Comparison of ENCODE assay signal across 7 mouse cellular contexts in genomic region chr13:43479767-43480571, GRCm38 (mm10). TPM values are rescaled to one million over a fixed set of nuclear protein-coding genes. Genes with fewer than 3 reads are reported as not detected.
DNase-seq lines count a peak whose midpoint lies in the region; ATAC-seq and TF ChIP-seq lines count a peak whose summit lies in the region.

No protein-coding gene starts in this region.

- no peak for TF ChIP-seq CTCF in brain, embryonic 14.5 days (IDR thresholded peaks at IDR 0.05; ENCODE audit: borderline replicate concordance, extremely low read depth, insufficient read depth, insufficient read length)

- peak overlapping the region; percentile 99 for H3K27ac ChIP-seq in forebrain, embryonic 11.5 days (ENCODE audit: low read depth, low read length)
- H3K27ac ChIP-seq in hindbrain, embryonic 11.5 days (ENCODE audit: low read depth, low read length) = peak overlapping the region; percentile 99
- H3K27ac ChIP-seq in limb, embryonic 15.5 days = peak overlapping the region; percentile 98
- H3K27ac ChIP-seq in midbrain, embryonic 16.5 days (ENCODE audit: low read length) = peak overlapping the region; percentile 98
- peak overlapping the region; percentile 99 for H3K27ac ChIP-seq in stomach, embryonic 16.5 days (ENCODE audit: low read length)

- H3K4me2 ChIP-seq in forebrain, embryonic 11.5 days (ENCODE audit: low read depth, low read length, severe bottlenecking) = peak overlapping the region; percentile 48
- peak overlapping the region; percentile 43 for H3K4me2 ChIP-seq in hindbrain, embryonic 11.5 days (replicated peaks; ENCODE audit: low read depth, low read length)
- H3K4me2 ChIP-seq in limb, embryonic 15.5 days = peak overlapping the region; percentile 69
- peak overlapping the region; percentile 68 for H3K4me2 ChIP-seq in midbrain, embryonic 16.5 days (ENCODE audit: low read length)
- H3K4me2 ChIP-seq in stomach, embryonic 16.5 days (ENCODE audit: low read depth, low read length) = peak overlapping the region; percentile 90

- no peaks in the 10 kb centered on the region for H3K36me3 ChIP-seq in forebrain, embryonic 11.5 days (ENCODE audit: control insufficient read depth, insufficient read depth, low read length)
- no peaks in the 10 kb centered on the region for H3K36me3 ChIP-seq in hindbrain, embryonic 11.5 days (ENCODE audit: control insufficient read depth, insufficient read depth, low read length)
- H3K36me3 ChIP-seq in limb, embryonic 15.5 days = no peaks in the 10 kb centered on the region
- H3K36me3 ChIP-seq in midbrain, embryonic 16.5 days (ENCODE audit: control insufficient read depth, insufficient read depth, low read length) = no peaks in the 10 kb centered on the region
- H3K36me3 ChIP-seq in stomach, embryonic 16.5 days (ENCODE audit: control insufficient read depth, insufficient read depth, low read length) = no peaks in the 10 kb centered on the region

- peak overlapping the region; percentile 98 for H3K9ac ChIP-seq in forebrain, embryonic 11.5 days (ENCODE audit: low read length)
- peak overlapping the region; percentile 99 for H3K9ac ChIP-seq in hindbrain, embryonic 11.5 days (ENCODE audit: low read depth, low read length)
- H3K9ac ChIP-seq in limb, embryonic 15.5 days = peak overlapping the region; percentile 96
- H3K9ac ChIP-seq in midbrain, embryonic 16.5 days (ENCODE audit: low read depth, low read length) = peak overlapping the region; percentile 100
- H3K9ac ChIP-seq in stomach, embryonic 16.5 days (ENCODE audit: low read length) = peak overlapping the region; percentile 100

- H3K27me3 ChIP-seq in forebrain, embryonic 11.5 days (ENCODE audit: control insufficient read depth, insufficient read depth, low read length) = no peaks in the 10 kb centered on the region
- no peaks in the 10 kb centered on the region for H3K27me3 ChIP-seq in hindbrain, embryonic 11.5 days (ENCODE audit: control insufficient read depth, insufficient read depth, low read length)
- H3K27me3 ChIP-seq in limb, embryonic 15.5 days = no peaks in the 10 kb centered on the region
- H3K27me3 ChIP-seq in midbrain, embryonic 16.5 days (ENCODE audit: control insufficient read depth, insufficient read depth, low read depth, low read length) = no peaks in the 10 kb centered on the region
- no peaks in the 10 kb centered on the region for H3K27me3 ChIP-seq in stomach, embryonic 16.5 days (ENCODE audit: control insufficient read depth, insufficient read depth, low read length)

- WGBS in forebrain, embryonic 11.5 days = under 1% methylated on average over 36 of the region's 36 CpGs
- 0% methylated on average over 36 of the region's 36 CpGs for WGBS in hindbrain, embryonic 11.5 days
- under 1% methylated on average over 36 of the region's 36 CpGs for WGBS in limb, embryonic 15.5 days
- 0% methylated on average over 36 of the region's 36 CpGs for WGBS in midbrain, embryonic 16.5 days
- under 1% methylated on average over 36 of the region's 36 CpGs for WGBS in stomach, embryonic 16.5 days

- 0 out of 2 replicates have a peak, but pooled peaks have one; percentile 9 for TF ChIP-seq POLR2A in brain, embryonic 14.5 days (IDR thresholded peaks at IDR 0.05; ENCODE audit: borderline replicate concordance, extremely low read depth, insufficient read depth, insufficient read length, poor library complexity, severe bottlenecking)

- DNase-seq in NIH3T3 (ENCODE audit: low read depth) = peak; percentile 22
- peak; percentile 65 for DNase-seq in brain, embryonic 14.5 days (ENCODE audit: low read depth)
- DNase-seq in forebrain, embryonic 11.5 days (ENCODE audit: low spot score) = peak; percentile 79
- peak; percentile 72 for DNase-seq in hindbrain, embryonic 11.5 days (ENCODE audit: low spot score)

- peaks cover 7% of the 10 kb centered on the region; the same call in 1 of the 2 replicates for H3K4me1 ChIP-seq in forebrain, embryonic 11.5 days (replicated peaks; ENCODE audit: control insufficient read depth, insufficient read depth, low read length)
- H3K4me1 ChIP-seq in hindbrain, embryonic 11.5 days (replicated peaks; ENCODE audit: control insufficient read depth, insufficient read depth, low read length) = no peaks in the 10 kb centered on the region
- H3K4me1 ChIP-seq in limb, embryonic 15.5 days = peaks cover 13% of the 10 kb centered on the region
- peaks cover 26% of the 10 kb centered on the region for H3K4me1 ChIP-seq in midbrain, embryonic 16.5 days (ENCODE audit: control insufficient read depth, insufficient read depth, low read length)
- peaks cover 12% of the 10 kb centered on the region for H3K4me1 ChIP-seq in stomach, embryonic 16.5 days (ENCODE audit: control insufficient read depth, insufficient read depth, low read length)

- 0 out of 2 replicates have a peak, but pooled peaks have one; percentile 36 for ATAC-seq in forebrain, embryonic 11.5 days (replicated peaks; ENCODE audit: low FRiP score)
- ATAC-seq in hindbrain, embryonic 11.5 days (ENCODE audit: low FRiP score) = no peak
- no peak for ATAC-seq in limb, embryonic 15.5 days (ENCODE audit: insufficient number of reproducible peaks, low FRiP score, low TSS enrichment, low read depth)
- no peak for ATAC-seq in midbrain, embryonic 16.5 days
- 0 out of 2 replicates have a peak, but pooled peaks have one; percentile 4 for ATAC-seq in stomach, embryonic 16.5 days (ENCODE audit: insufficient read depth, low FRiP score)

- no peaks in the 10 kb centered on the region for H3K9me3 ChIP-seq in forebrain, embryonic 11.5 days (ENCODE audit: control insufficient read depth, low read length)
- H3K9me3 ChIP-seq in hindbrain, embryonic 11.5 days (ENCODE audit: control insufficient read depth, low read length) = no peaks in the 10 kb centered on the region
- H3K9me3 ChIP-seq in limb, embryonic 15.5 days = no peaks in the 10 kb centered on the region
- H3K9me3 ChIP-seq in midbrain, embryonic 16.5 days (replicated peaks; ENCODE audit: control insufficient read depth, low read length, poor library complexity, severe bottlenecking) = no peaks in the 10 kb centered on the region
- H3K9me3 ChIP-seq in stomach, embryonic 16.5 days (replicated peaks; ENCODE audit: control insufficient read depth, low read length) = no peaks in the 10 kb centered on the region

- H3K4me3 ChIP-seq in forebrain, embryonic 11.5 days (ENCODE audit: low read depth, low read length) = peak overlapping the region; percentile 98
- peak overlapping the region; percentile 92 for H3K4me3 ChIP-seq in hindbrain, embryonic 11.5 days (ENCODE audit: low read depth, low read length)
- H3K4me3 ChIP-seq in limb, embryonic 15.5 days = peak overlapping the region; percentile 77
- H3K4me3 ChIP-seq in midbrain, embryonic 16.5 days (ENCODE audit: low read depth, low read length) = peak overlapping the region; percentile 99
- peak overlapping the region; percentile 94 for H3K4me3 ChIP-seq in stomach, embryonic 16.5 days (replicated peaks; ENCODE audit: low read length)

RNA-seq across cellular contexts. Expression of gene Ranbp9, which starts 1.1 kb away (rescaled TPM):
- 42.6 and 49.5 TPM in 2 replicates for polyA plus RNA-seq in brain, embryonic 14.5 days (2012; rRNA removed)
- polyA plus RNA-seq in forebrain, embryonic 11.5 days (2014; fragmentation: Nextera tagmentation; extraction: Ambion mirVana) = 12.5 and 15.3 TPM in 2 replicates
- 13.5 and 22.9 TPM in 2 replicates for polyA plus RNA-seq in hindbrain, embryonic 11.5 days (2014; fragmentation: Nextera tagmentation; extraction: Ambion mirVana)
- 8.1 and 8.8 TPM in 2 replicates for polyA plus RNA-seq in limb, embryonic 15.5 days (2015; fragmentation: Nextera tagmentation; extraction: Ambion mirVana)
- 10.7 and 12.5 TPM in 2 replicates for polyA plus RNA-seq in midbrain, embryonic 16.5 days (2015; fragmentation: Nextera tagmentation; extraction: Ambion mirVana)
- polyA plus RNA-seq in stomach, embryonic 16.5 days (2015; fragmentation: Nextera tagmentation; extraction: Ambion mirVana) = 7.0 and 7.9 TPM in 2 replicates

Comparison
In these comparisons a context has a peak if more than half of its experiments do, and no peak if none do; other contexts are left out.
1. DNase-seq: peak in every context shown above with its lines; median percentile 79 in forebrain, embryonic 11.5 days; 72 in hindbrain, embryonic 11.5 days; 65 in brain, embryonic 14.5 days; 22 in NIH3T3.
2. ATAC-seq: peak in forebrain, embryonic 11.5 days (single experiment) and stomach, embryonic 16.5 days (single experiment); none in hindbrain, embryonic 11.5 days (single experiment), limb, embryonic 15.5 days (single experiment) and midbrain, embryonic 16.5 days (single experiment).
3. Peak in every context shown above with its lines, with median percentiles within 50 percentile points of each other: H3K27ac ChIP-seq, H3K4me2 ChIP-seq, H3K4me3 ChIP-seq and H3K9ac ChIP-seq.